12 mouse cellular contexts compared by ENCODE assay signal in the genomic region with DNA sequence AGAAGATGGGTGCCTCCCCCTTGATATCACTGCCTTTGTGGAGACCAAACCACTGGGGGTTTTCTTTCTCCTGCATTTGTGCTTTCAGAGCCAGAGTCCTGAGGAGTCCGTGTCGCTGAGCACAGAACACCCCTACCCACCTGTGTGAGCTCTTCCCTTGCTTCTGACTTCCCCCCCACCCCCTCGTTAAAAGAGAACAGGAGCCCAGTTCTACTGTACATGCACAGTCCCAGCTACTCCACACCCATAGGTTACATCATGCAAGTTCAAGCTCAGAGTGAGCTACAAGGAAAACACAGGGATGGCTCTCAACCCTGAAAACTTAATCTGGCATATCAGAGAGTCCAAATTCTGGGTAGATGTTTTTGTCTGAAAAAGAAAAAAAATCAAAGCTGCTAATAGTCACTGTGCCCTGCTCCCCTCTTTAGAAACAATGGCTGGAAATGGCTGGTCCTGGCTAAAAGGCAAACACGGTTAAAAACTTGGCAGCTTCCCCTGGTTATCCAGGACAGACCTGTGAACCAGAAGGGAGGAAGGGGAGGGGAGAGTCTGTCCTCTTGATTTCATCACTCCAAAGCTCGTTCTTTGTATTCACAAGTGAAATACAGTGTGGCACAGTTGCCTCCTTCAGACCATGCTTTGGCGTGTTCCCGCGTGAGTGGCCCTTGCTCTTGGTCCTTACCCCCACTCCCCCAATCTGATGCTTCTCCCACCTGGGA.
DNase-seq lines count a peak whose midpoint lies in the region; ATAC-seq and TF ChIP-seq lines count a peak whose summit lies in the region.
"Had no signal": no experiment of that assay in that cellular context is flagged by ENCODE, and none has a peak within 500 bp of the region (broad histone marks: within the 10 kb centered on the region; RNA-seq: fewer than 3 reads in every experiment).

No protein-coding gene starts in this region.

- TF ChIP-seq CTCF in heart, postnatal 0 days (IDR thresholded peaks at IDR 0.05; ENCODE audit: low read depth), result no peak

- H3K4me3 ChIP-seq in forebrain, embryonic 14.5 days (ENCODE audit: low read depth, low read length), result no peak overlapping the region
- H3K4me3 ChIP-seq in forebrain, embryonic 10.5 days, result no peak overlapping the region
- no peak overlapping the region for H3K4me3 ChIP-seq in heart, postnatal 0 days (ENCODE audit: low read depth, low read length)
- H3K4me3 ChIP-seq in heart, embryonic 12.5 days, result no peak overlapping the region
- H3K4me3 ChIP-seq in liver, embryonic 16.5 days (ENCODE audit: low read depth, low read length), result no peak overlapping the region
- H3K4me3 ChIP-seq in liver, embryonic 12.5 days, result no peak overlapping the region
- H3K4me3 ChIP-seq: embryonic facial prominence, embryonic 10.5 days; limb, embryonic 15.5 days had no signal

- H3K27ac ChIP-seq in forebrain, embryonic 14.5 days (ENCODE audit: low read depth, low read length), result no peak overlapping the region
- H3K27ac ChIP-seq in forebrain, embryonic 10.5 days, result no peak overlapping the region
- H3K27ac ChIP-seq in heart, postnatal 0 days (ENCODE audit: low read depth), result peak overlapping the region; percentile 64
- no peak overlapping the region for H3K27ac ChIP-seq in heart, embryonic 12.5 days (ENCODE audit: poor library complexity, severe bottlenecking)
- no peak overlapping the region for H3K27ac ChIP-seq in liver, embryonic 16.5 days (ENCODE audit: low read length)
- H3K27ac ChIP-seq in liver, embryonic 12.5 days, result no peak overlapping the region
- H3K27ac ChIP-seq: embryonic facial prominence, embryonic 10.5 days; limb, embryonic 15.5 days had no signal

- no peaks in the 10 kb centered on the region for H3K27me3 ChIP-seq in forebrain, embryonic 14.5 days (replicated peaks; ENCODE audit: control insufficient read depth, insufficient read depth, low read length)
- no peaks in the 10 kb centered on the region for H3K27me3 ChIP-seq in forebrain, embryonic 10.5 days (ENCODE audit: poor library complexity, severe bottlenecking)
- no peaks in the 10 kb centered on the region for H3K27me3 ChIP-seq in heart, postnatal 0 days (ENCODE audit: control insufficient read depth, insufficient read depth, low read length)
- no peaks in the 10 kb centered on the region for H3K27me3 ChIP-seq in heart, embryonic 12.5 days (replicated peaks)
- H3K27me3 ChIP-seq in liver, embryonic 16.5 days (ENCODE audit: control insufficient read depth, insufficient read depth, low read depth, low read length), result no peaks in the 10 kb centered on the region
- H3K27me3 ChIP-seq in liver, embryonic 12.5 days (replicated peaks), result no peaks in the 10 kb centered on the region
- H3K27me3 ChIP-seq: limb, embryonic 15.5 days had no signal

- no peak for DNase-seq in forebrain, embryonic 14.5 days (ENCODE audit: low spot score)
- DNase-seq in forebrain, embryonic 10.5 days (ENCODE audit: extremely low spot score, low spot score), result no peak
- DNase-seq in heart, postnatal 0 days (ENCODE audit: low spot score), result peak; percentile 51
- DNase-seq in MN1 (ENCODE audit: low spot score), result peak; percentile 82
- DNase-seq in spleen, postnatal 4 days (ENCODE audit: low spot score in 2 of 2), result no peak
- DNase-seq: adrenal gland, postnatal 10 days; right cerebral cortex, adult 18-20 months had no signal

- H3K9me3 ChIP-seq in forebrain, embryonic 14.5 days (replicated peaks; ENCODE audit: control insufficient read depth, low read length), result no peaks in the 10 kb centered on the region
- H3K9me3 ChIP-seq in forebrain, embryonic 10.5 days, result no peaks in the 10 kb centered on the region
- no peaks in the 10 kb centered on the region for H3K9me3 ChIP-seq in heart, postnatal 0 days (replicated peaks; ENCODE audit: control insufficient read depth, low read length)
- no peaks in the 10 kb centered on the region for H3K9me3 ChIP-seq in heart, embryonic 12.5 days (replicated peaks)
- no peaks in the 10 kb centered on the region for H3K9me3 ChIP-seq in liver, embryonic 16.5 days (replicated peaks; ENCODE audit: control insufficient read depth, low read length)
- H3K9me3 ChIP-seq in liver, embryonic 12.5 days (replicated peaks), result no peaks in the 10 kb centered on the region
- H3K9me3 ChIP-seq: embryonic facial prominence, embryonic 10.5 days; limb, embryonic 15.5 days had no signal

- TF ChIP-seq EP300 in heart, postnatal 0 days (IDR thresholded peaks at IDR 0.05; ENCODE audit: low read depth), result no peak

- 74% methylated on average over 8 of the region's 8 CpGs for WGBS in forebrain, embryonic 14.5 days
- 89% methylated on average over 8 of the region's 8 CpGs for WGBS in forebrain, embryonic 10.5 days
- WGBS in heart, postnatal 0 days, result 61% methylated on average over 8 of the region's 8 CpGs
- WGBS in heart, embryonic 12.5 days, result 80% methylated on average over 8 of the region's 8 CpGs
- 65% methylated on average over 8 of the region's 8 CpGs for WGBS in liver, embryonic 16.5 days (ENCODE audit: insufficient replicate concordance)
- WGBS in liver, embryonic 12.5 days (ENCODE audit: insufficient replicate concordance), result 66% methylated on average over 8 of the region's 8 CpGs

- peak; percentile 15; the same call in 1 of the 2 replicates for ATAC-seq in forebrain, embryonic 14.5 days
- 0 out of 2 replicates have a peak, but pooled peaks have one; percentile 40 for ATAC-seq in heart, postnatal 0 days (ENCODE audit: insufficient read depth, low read depth)
- ATAC-seq in heart, embryonic 12.5 days (ENCODE audit: insufficient number of reproducible peaks, low FRiP score), result no peak
- peak; percentile 27; the same call in 1 of the 2 replicates for ATAC-seq in liver, embryonic 16.5 days (ENCODE audit: low read depth)
- no peak for ATAC-seq in liver, embryonic 12.5 days

- H3K36me3 ChIP-seq in forebrain, embryonic 14.5 days (ENCODE audit: control insufficient read depth, insufficient read depth, low read length), result peaks cover 22% of the 10 kb centered on the region
- H3K36me3 ChIP-seq in forebrain, embryonic 10.5 days (replicated peaks), result peaks cover 23% of the 10 kb centered on the region
- peaks cover 32% of the 10 kb centered on the region for H3K36me3 ChIP-seq in heart, postnatal 0 days (replicated peaks; ENCODE audit: control insufficient read depth, insufficient read depth, low read length)
- peaks cover 27% of the 10 kb centered on the region for H3K36me3 ChIP-seq in heart, embryonic 12.5 days
- no peaks in the 10 kb centered on the region; the same call in 1 of the 2 replicates for H3K36me3 ChIP-seq in liver, embryonic 16.5 days (ENCODE audit: control insufficient read depth, insufficient read depth)
- peaks cover 9% of the 10 kb centered on the region for H3K36me3 ChIP-seq in liver, embryonic 12.5 days

- H3K9ac ChIP-seq in forebrain, embryonic 14.5 days (ENCODE audit: low read length), result no peak overlapping the region
- no peak overlapping the region for H3K9ac ChIP-seq in heart, postnatal 0 days (replicated peaks; ENCODE audit: low read depth, low read length)
- H3K9ac ChIP-seq in heart, embryonic 12.5 days, result no peak overlapping the region
- H3K9ac ChIP-seq in liver, embryonic 16.5 days (ENCODE audit: low read depth, low read length), result no peak overlapping the region
- H3K9ac ChIP-seq in liver, embryonic 12.5 days, result no peak overlapping the region
- H3K9ac ChIP-seq: limb, embryonic 15.5 days had no signal

- no peak overlapping the region for H3K4me2 ChIP-seq in forebrain, embryonic 14.5 days (ENCODE audit: low read length)
- H3K4me2 ChIP-seq in heart, postnatal 0 days (ENCODE audit: low read depth, low read length), result no peak overlapping the region
- H3K4me2 ChIP-seq in heart, embryonic 12.5 days, result no peak overlapping the region
- H3K4me2 ChIP-seq in liver, embryonic 16.5 days (ENCODE audit: low read depth, low read length), result no peak overlapping the region
- H3K4me2 ChIP-seq in liver, embryonic 12.5 days, result no peak overlapping the region
- H3K4me2 ChIP-seq: limb, embryonic 15.5 days had no signal

- no peaks in the 10 kb centered on the region for H3K4me1 ChIP-seq in forebrain, embryonic 14.5 days (ENCODE audit: control insufficient read depth, insufficient read depth, low read length)
- no peaks in the 10 kb centered on the region for H3K4me1 ChIP-seq in forebrain, embryonic 10.5 days
- 0 out of 2 replicates have a peak, but pooled peaks cover 8% of the 10 kb centered on the region for H3K4me1 ChIP-seq in heart, postnatal 0 days (ENCODE audit: control insufficient read depth, insufficient read depth)
- peaks cover 17% of the 10 kb centered on the region for H3K4me1 ChIP-seq in heart, embryonic 12.5 days (replicated peaks)
- H3K4me1 ChIP-seq in liver, embryonic 16.5 days (ENCODE audit: control insufficient read depth, low read depth, low read length), result no peaks in the 10 kb centered on the region
- H3K4me1 ChIP-seq in liver, embryonic 12.5 days, result 0 out of 2 replicates have a peak, but pooled peaks cover 6% of the 10 kb centered on the region
- H3K4me1 ChIP-seq: embryonic facial prominence, embryonic 10.5 days; limb, embryonic 15.5 days had no signal

Comparison
In these comparisons a context has a peak if more than half of its experiments do, and no peak if none do; other contexts are left out.
1. ATAC-seq: peak in forebrain, embryonic 14.5 days (single experiment), heart, postnatal 0 days (single experiment) and liver, embryonic 16.5 days (single experiment); none in heart, embryonic 12.5 days (single experiment) and liver, embryonic 12.5 days (single experiment).
2. DNase-seq: peak in heart, postnatal 0 days (single experiment) and MN1 (single experiment); none in forebrain, embryonic 14.5 days (single experiment), forebrain, embryonic 10.5 days (single experiment) and spleen, postnatal 4 days (0 of 2).